Mouse (Mus musculus) neural tube, embryonic 12.5 days (tissue): ENCODE data around the gene Glo1. TPM values are rescaled to one million over a fixed set of nuclear protein-coding genes. Genes with fewer than 3 reads are reported as not detected.
"Not testable (repeated sequence)": the region's sequence is repeated elsewhere in the genome, so short reads cannot be mapped to it uniquely, and the experiment has no call there.

Experiments
- ATAC-seq: fragments of 200-750 bp; cut with Nextera tagmentation; 2 replicates; pipeline ENCODE4 v1.8.0; 2017; ENCODE audit warnings: low read depth, mild to moderate bottlenecking, moderate TSS enrichment, moderate library complexity; ENCODE audit not compliant: low FRiP score
- H3K27ac ChIP-seq: fragments of 300-500 bp; sonication (generic); 2 replicates; pipeline ENCODE4 v1.5.1; 2016
- H3K27me3 ChIP-seq: fragments of 300-500 bp; sonication (generic); replicated peaks from 2 replicates; pipeline ENCODE4 v1.6.1; 2016; ENCODE audit warnings: mild to moderate bottlenecking
- H3K36me3 ChIP-seq: fragments of 300-500 bp; sonication (generic); 2 replicates; pipeline ENCODE4 v1.6.1; 2016; ENCODE audit warnings: mild to moderate bottlenecking
- H3K4me1 ChIP-seq: fragments of 300-500 bp; sonication (generic); 2 replicates; pipeline ENCODE4 v1.6.1; 2016
- H3K4me2 ChIP-seq: fragments of 300-500 bp; sonication (generic); replicated peaks from 2 replicates; pipeline ENCODE4 v1.6.1; 2016; ENCODE audit warnings: mild to moderate bottlenecking
- H3K4me3 ChIP-seq: fragments of 300-500 bp; sonication (generic); 2 replicates; pipeline ENCODE4 v1.5.1; 2016
- H3K9ac ChIP-seq: fragments of 300-500 bp; sonication (generic); 2 replicates; pipeline ENCODE4 v1.6.1; 2016; ENCODE audit warnings: mild to moderate bottlenecking
- H3K9me3 ChIP-seq: fragments of 300-500 bp; sonication (generic); 2 replicates; pipeline ENCODE4 v1.6.1; 2016; ENCODE audit warnings: mild to moderate bottlenecking
- WGBS: fragments of 180-500 bp; shearing (Covaris S2); methylation state at CpG from one replicate; pipeline ENCODE4 v1.1.7; 2016; 5-methylcytosine and 5-hydroxymethylcytosine counted together
- polyA plus RNA-seq: library from polyadenylated mRNA; unstranded; fragments of >200 nt; fragmentation: Nextera tagmentation; extraction: Ambion mirVana; gene quantifications from 2 replicates; pipeline ENCODE4 v1.2.1, GENCODE M21; 2016

The Glo1 gene
- polyA plus RNA-seq, 1 experiment from 2014 or later, result 183 TPM

GRCm38 (mm10) chr17:30637714-30638113 lies 11.0 kb upstream of the Glo1 start:
- H3K4me2 ChIP-seq, result no peak overlapping the region
- no peak overlapping the region for H3K4me3 ChIP-seq
- no peaks in the 10 kb centered on the region for H3K36me3 ChIP-seq
- no peaks in the 10 kb centered on the region for H3K27me3 ChIP-seq
- H3K27ac ChIP-seq, result no peak overlapping the region
- 70% methylated on average over 1 of the region's 1 CpGs for WGBS
- ATAC-seq, result no peak
- no peaks in the 10 kb centered on the region for H3K4me1 ChIP-seq
- no peak overlapping the region for H3K9ac ChIP-seq
- H3K9me3 ChIP-seq, result no peaks in the 10 kb centered on the region

DNA sequence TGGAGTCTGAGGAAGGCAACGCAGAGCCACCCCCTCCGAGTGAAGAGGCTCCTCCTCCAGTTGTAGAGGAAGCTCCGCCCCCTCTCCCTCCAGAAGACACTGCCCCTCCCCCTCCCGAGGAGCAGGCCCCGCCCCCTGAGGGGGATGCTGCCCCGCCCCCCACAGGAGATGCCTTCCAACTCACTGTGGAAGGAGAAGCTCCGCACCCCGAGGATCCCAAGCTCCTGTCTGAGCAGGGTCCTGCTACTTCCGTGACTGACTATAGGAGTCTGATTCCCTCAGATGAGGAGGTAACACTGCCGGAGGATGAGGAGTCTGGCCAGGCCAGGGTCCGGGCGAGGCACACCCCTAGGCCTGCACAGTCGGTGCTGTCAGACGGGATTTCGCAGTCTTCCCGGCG lies 8.7 kb upstream of the Glo1 start:
- H3K9ac ChIP-seq, result no peak overlapping the region
- peak overlapping the region; percentile 23; the same call in 1 of the 2 replicates for H3K4me2 ChIP-seq
- H3K4me1 ChIP-seq, result no peaks in the 10 kb centered on the region
- no peak overlapping the region for H3K4me3 ChIP-seq
- no peaks in the 10 kb centered on the region for H3K27me3 ChIP-seq
- no peak overlapping the region for H3K27ac ChIP-seq
- WGBS, result 35% methylated on average over 17 of the region's 17 CpGs
- H3K36me3 ChIP-seq, result no peaks in the 10 kb centered on the region
- H3K9me3 ChIP-seq, result no peaks in the 10 kb centered on the region
- ATAC-seq, result no peak

DNA sequence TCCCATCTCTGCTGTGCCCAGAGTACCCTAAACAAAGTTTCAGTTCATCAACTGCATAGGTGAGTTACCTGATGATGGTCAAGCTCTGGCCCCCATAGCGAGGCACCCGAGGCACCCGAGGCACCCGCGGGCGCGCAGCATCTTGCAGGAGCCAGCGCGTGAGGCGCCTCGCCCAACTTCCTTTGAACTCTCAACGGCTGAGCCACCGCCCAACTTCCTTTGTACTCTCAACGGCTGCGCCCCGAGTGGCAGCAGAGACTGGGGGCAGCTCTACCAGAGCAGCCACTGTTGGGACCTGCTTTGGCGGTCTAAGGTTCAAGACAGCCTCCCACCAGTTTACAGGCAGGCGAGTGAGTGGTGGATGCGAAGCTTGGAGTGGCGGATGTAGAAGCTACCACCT lies 2.5 kb downstream of the Glo1 start, which contains the start of gene Dnah8:
TSS of gene Dnah8 (plus strand) at position 223 of the 400 bp plus-strand sequence.
- H3K36me3 ChIP-seq, H3K4me2 ChIP-seq, H3K9me3 ChIP-seq, ATAC-seq, H3K9ac ChIP-seq, H3K27me3 ChIP-seq, H3K4me1 ChIP-seq, H3K4me3 ChIP-seq, H3K27ac ChIP-seq: not testable (repeated sequence)
- WGBS, result no CpG with 5 or more reads among the region's 20 CpGs

GRCm38 (mm10) chr17:30623200-30623599 lies 3.5 kb downstream of the Glo1 start:
- no peak for ATAC-seq
- no peaks in the 10 kb centered on the region for H3K36me3 ChIP-seq
- no peaks in the 10 kb centered on the region for H3K27me3 ChIP-seq
- H3K27ac ChIP-seq, result no peak overlapping the region
- H3K9ac ChIP-seq, result no peak overlapping the region
- WGBS, result 83% methylated on average over 3 of the region's 3 CpGs
- H3K4me2 ChIP-seq, result no peak overlapping the region
- H3K9me3 ChIP-seq, result no peaks in the 10 kb centered on the region
- H3K4me1 ChIP-seq, result no peaks in the 10 kb centered on the region
- no peak overlapping the region for H3K4me3 ChIP-seq

- Histone ChIP-seq H3K27ac (no peak overlapping the region), H3K4me2 (no peak overlapping the region), H3K36me3 (no peaks in the 10 kb centered on the region), H3K4me1 (no peaks in the 10 kb centered on the region), H3K9me3 (no peaks in the 10 kb centered on the region), H3K4me3 (no peak overlapping the region), H3K27me3 (no peaks in the 10 kb centered on the region), H3K9ac (no peak overlapping the region)
- 71% methylated on average over 4 of the region's 4 CpGs for WGBS
- no peak for ATAC-seq
Measured at GRCm38 (mm10) chr17:30621450-30621849, 5.2 kb downstream of the Glo1 start.

DNA sequence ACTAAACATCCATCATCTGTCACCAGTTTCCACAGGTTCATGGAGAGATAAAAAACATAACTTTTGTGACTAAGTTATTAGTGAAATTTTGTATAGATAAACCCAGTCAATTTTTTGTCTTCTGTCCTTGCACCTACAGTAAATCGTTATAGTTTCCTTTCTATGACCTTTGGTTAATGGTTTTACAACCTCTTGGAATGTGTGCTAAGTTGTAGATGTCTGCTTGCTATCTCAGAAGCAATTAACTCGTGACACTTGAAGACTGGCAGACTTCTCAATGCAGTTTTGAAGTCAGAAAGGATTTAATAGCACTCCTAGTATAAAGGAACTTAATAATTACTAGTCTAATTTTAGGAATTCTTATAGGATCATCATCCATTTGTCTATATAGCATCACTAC lies 6.1 kb downstream of the Glo1 start:
- no peak for ATAC-seq
- no peaks in the 10 kb centered on the region for H3K4me1 ChIP-seq
- WGBS, result 63% methylated on average over 2 of the region's 2 CpGs
- H3K27me3 ChIP-seq, result no peaks in the 10 kb centered on the region
- H3K27ac ChIP-seq, result no peak overlapping the region
- no peak overlapping the region for H3K4me2 ChIP-seq
- no peaks in the 10 kb centered on the region for H3K9me3 ChIP-seq
- no peak overlapping the region for H3K9ac ChIP-seq
- no peaks in the 10 kb centered on the region for H3K36me3 ChIP-seq
- H3K4me3 ChIP-seq, result no peak overlapping the region

GRCm38 (mm10) chr17:30619153-30619552 lies 7.5 kb downstream of the Glo1 start:
- Histone ChIP-seq H3K36me3 (no peaks in the 10 kb centered on the region), H3K27ac (no peak overlapping the region), H3K27me3 (no peaks in the 10 kb centered on the region), H3K4me1 (no peaks in the 10 kb centered on the region), H3K9ac (no peak overlapping the region), H3K9me3 (no peaks in the 10 kb centered on the region), H3K4me3 (no peak overlapping the region), H3K4me2 (no peak overlapping the region)
- 52% methylated on average over 2 of the region's 2 CpGs for WGBS
- no peak for ATAC-seq

DNA sequence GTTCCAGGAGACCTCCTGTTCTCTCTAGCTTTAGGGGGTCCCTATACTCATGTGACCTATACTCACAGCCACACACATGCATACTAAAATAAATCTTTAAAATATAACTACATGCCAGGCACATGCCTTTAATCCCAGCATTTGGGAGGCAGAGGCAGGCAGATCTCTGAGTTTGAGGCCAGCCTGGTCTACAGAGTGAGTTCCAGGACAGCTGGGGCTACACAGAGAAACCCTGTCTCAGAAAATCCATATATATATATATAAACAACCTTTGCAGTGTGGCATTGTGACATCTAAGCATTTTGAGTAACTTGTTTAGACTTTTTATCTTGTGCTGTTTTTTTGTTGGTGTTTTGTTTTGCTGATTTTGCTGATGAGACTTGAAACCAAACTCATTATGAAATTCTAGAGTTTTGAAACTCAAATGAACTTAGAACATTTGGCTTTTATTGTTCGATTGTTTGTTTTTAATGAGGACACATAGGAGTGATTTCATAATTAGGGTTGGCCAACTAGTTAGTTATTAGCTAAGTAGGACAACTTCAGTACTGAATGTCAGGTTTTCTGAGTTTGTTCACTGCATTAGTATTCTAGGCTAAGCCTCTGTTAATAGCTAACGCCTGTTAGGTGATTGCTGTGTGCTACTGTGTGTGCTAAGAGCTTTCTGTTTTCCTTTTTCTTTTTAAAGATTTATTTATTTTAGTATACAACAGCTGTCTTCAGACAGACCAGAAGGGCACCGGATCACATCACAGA lies 8.4 kb downstream of the Glo1 start:
- WGBS, result 84% methylated on average over 3 of the region's 3 CpGs
- H3K9ac ChIP-seq, result no peak overlapping the region
- H3K4me3 ChIP-seq, result no peak overlapping the region
- no peaks in the 10 kb centered on the region for H3K9me3 ChIP-seq
- no peak overlapping the region for H3K27ac ChIP-seq
- H3K4me2 ChIP-seq, result no peak overlapping the region
- no peak for ATAC-seq
- H3K4me1 ChIP-seq, result no peaks in the 10 kb centered on the region
- H3K36me3 ChIP-seq, result no peaks in the 10 kb centered on the region
- H3K27me3 ChIP-seq, result no peaks in the 10 kb centered on the region

- no peaks in the 10 kb centered on the region for H3K36me3 ChIP-seq
- WGBS, result 90% methylated on average over 5 of the region's 5 CpGs
- H3K4me1 ChIP-seq, result peaks cover 9% of the 10 kb centered on the region
- no peak overlapping the region for H3K4me2 ChIP-seq
- no peak for ATAC-seq
- H3K27ac ChIP-seq, result no peak overlapping the region
- H3K9ac ChIP-seq, result no peak overlapping the region
- H3K27me3 ChIP-seq, result no peaks in the 10 kb centered on the region
- H3K4me3 ChIP-seq, result no peak overlapping the region
- H3K9me3 ChIP-seq, result no peaks in the 10 kb centered on the region
Measured at GRCm38 (mm10) chr17:30616203-30616602, 10.5 kb downstream of the Glo1 start.

- H3K4me1 ChIP-seq, result peaks cover 10% of the 10 kb centered on the region
- no peaks in the 10 kb centered on the region for H3K9me3 ChIP-seq
- H3K36me3 ChIP-seq, result no peaks in the 10 kb centered on the region
- ATAC-seq, result no peak
- no peaks in the 10 kb centered on the region for H3K27me3 ChIP-seq
- no peak overlapping the region for H3K4me3 ChIP-seq
- H3K27ac ChIP-seq, result no peak overlapping the region
- H3K9ac ChIP-seq, result no peak overlapping the region
- no peak overlapping the region for H3K4me2 ChIP-seq
Measured at GRCm38 (mm10) chr17:30613350-30613749, 13.3 kb downstream of the Glo1 start.

GRCm38 (mm10) chr17:30612075-30612859 lies 14.4 kb downstream of the Glo1 start:
- peak overlapping the region; percentile 67 for H3K4me2 ChIP-seq
- H3K27me3 ChIP-seq, result no peaks in the 10 kb centered on the region
- H3K36me3 ChIP-seq, result no peaks in the 10 kb centered on the region
- ATAC-seq, result peak; percentile 100
- peak overlapping the region; percentile 68 for H3K4me3 ChIP-seq
- peak overlapping the region; percentile 46; the same call in 1 of the 2 replicates for H3K27ac ChIP-seq
- peak overlapping the region; percentile 77 for H3K9ac ChIP-seq
- H3K4me1 ChIP-seq, result peaks cover 20% of the 10 kb centered on the region
- no peaks in the 10 kb centered on the region for H3K9me3 ChIP-seq
- under 1% methylated on average over 34 of the region's 34 CpGs for WGBS

DNA sequence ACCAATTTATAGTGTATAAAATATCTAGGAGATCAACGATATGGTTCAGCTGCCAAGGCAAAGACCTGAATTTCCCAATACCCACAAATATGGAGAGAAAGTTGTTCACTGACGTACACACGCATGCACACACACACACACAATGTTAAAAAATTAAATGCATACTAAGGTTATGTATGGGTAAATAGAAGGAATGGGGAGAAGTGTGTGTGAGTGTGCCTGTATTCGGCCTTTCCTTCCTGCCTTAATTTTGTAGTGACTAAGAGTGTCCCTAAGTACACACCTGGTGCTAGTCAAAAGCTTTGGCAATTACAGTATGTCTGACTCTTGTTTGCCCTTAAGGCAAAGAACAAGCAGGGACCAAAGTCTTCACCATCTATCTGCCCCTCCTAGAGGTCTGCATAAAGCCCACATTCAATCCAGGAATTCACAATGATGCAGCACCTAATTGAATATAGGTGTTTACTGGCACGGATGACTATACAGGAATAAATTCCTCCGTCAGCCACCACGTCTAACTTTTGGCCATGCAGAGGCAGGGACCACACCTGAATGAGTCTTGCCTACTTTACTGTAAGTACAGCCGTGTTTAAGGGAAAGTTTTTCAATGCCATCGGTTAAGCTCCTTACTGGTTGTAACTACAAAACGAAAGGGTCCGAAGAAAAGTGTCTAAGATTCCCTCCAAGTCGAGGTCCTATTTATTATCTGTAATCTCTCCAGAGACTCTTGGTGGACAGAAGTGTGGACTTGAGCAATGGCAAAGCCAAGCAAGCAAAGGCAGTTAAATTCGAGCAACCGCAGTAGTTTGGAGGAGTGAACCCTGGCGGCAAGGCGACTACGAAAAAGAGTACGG lies 15.2 kb downstream of the Glo1 start:
- no peaks in the 10 kb centered on the region for H3K27me3 ChIP-seq
- H3K4me3 ChIP-seq, result peak overlapping the region; percentile 68
- H3K4me2 ChIP-seq, result peak overlapping the region; percentile 67
- 28% methylated on average over 18 of the region's 18 CpGs for WGBS
- no peaks in the 10 kb centered on the region for H3K36me3 ChIP-seq
- H3K27ac ChIP-seq, result no peak overlapping the region
- no peak for ATAC-seq
- H3K4me1 ChIP-seq, result peaks cover 23% of the 10 kb centered on the region
- no peaks in the 10 kb centered on the region for H3K9me3 ChIP-seq
- H3K9ac ChIP-seq, result peak overlapping the region; percentile 77
